Mouse (Mus musculus): ENCODE results near the gene Fbxl8.
"Not testable (repeated sequence)": the region's sequence is repeated elsewhere in the genome, so short reads cannot be mapped to it uniquely, and the experiment has no call there.

Fbxl8 gene

GRCm38 (mm10) chr8:105282239-105282638 is 17.8 kb downstream of the Fbxl8 start:
- no peak for DNase-seq (ENCODE audit: low spot score)

- peak; percentile 74 for DNase-seq (ENCODE audit: low spot score)
Measured at GRCm38 (mm10) chr8:105283074-105283473, 18.6 kb downstream of the Fbxl8 start.

GRCm38 (mm10) chr8:105285514-105285913 is 21.1 kb downstream of the Fbxl8 start:
- DNase-seq (ENCODE audit: low spot score) = no peak

GRCm38 (mm10) chr8:105286907-105287306 is 22.5 kb downstream of the Fbxl8 start:
- no peak for DNase-seq (ENCODE audit: low spot score)

GRCm38 (mm10) chr8:105288231-105288630 is 23.8 kb downstream of the Fbxl8 start:
- no peak for DNase-seq (ENCODE audit: low spot score)

- DNase-seq (ENCODE audit: low spot score) = peak; percentile 98
Measured at GRCm38 (mm10) chr8:105288958-105289732, 24.7 kb downstream of the Fbxl8 start.

GRCm38 (mm10) chr8:105289805-105290460 is 25.5 kb downstream of the Fbxl8 start, which contains the start of gene 4931428F04Rik:
Gene 4931428F04Rik (minus strand): TSS chr8:105289864.
- peak; percentile 75 for DNase-seq (ENCODE audit: low spot score)

GRCm38 (mm10) chr8:105290554-105291314 is 26.3 kb downstream of the Fbxl8 start:
- peak; percentile 99 for DNase-seq (ENCODE audit: low spot score)

- peak; percentile 39 for DNase-seq (ENCODE audit: low spot score)
Measured at GRCm38 (mm10) chr8:105291364-105291763, 26.9 kb downstream of the Fbxl8 start.

- DNase-seq (ENCODE audit: low spot score) = not testable (repeated sequence)
Measured at GRCm38 (mm10) chr8:105291802-105292201, 27.4 kb downstream of the Fbxl8 start.

- DNase-seq (ENCODE audit: low spot score) = no peak
Measured at GRCm38 (mm10) chr8:105292471-105292870, 28.0 kb downstream of the Fbxl8 start.

- peak; percentile 47 for DNase-seq (ENCODE audit: low spot score)
Measured at GRCm38 (mm10) chr8:105293405-105293804, 29.0 kb downstream of the Fbxl8 start.

- DNase-seq (ENCODE audit: low spot score) = no peak
Measured at GRCm38 (mm10) chr8:105294776-105295175, 30.3 kb downstream of the Fbxl8 start.

GRCm38 (mm10) chr8:105295256-105295655 is 30.8 kb downstream of the Fbxl8 start:
- no peak for DNase-seq (ENCODE audit: low spot score)

GRCm38 (mm10) chr8:105295895-105296573 is 31.6 kb downstream of the Fbxl8 start, which contains the start of gene Exoc3l:
Gene Exoc3l (minus strand): TSS chr8:105296101.
- DNase-seq (ENCODE audit: low spot score) = peak; percentile 76

- peak; percentile 89 for DNase-seq (ENCODE audit: low spot score)
Measured at GRCm38 (mm10) chr8:105297511-105298192, 33.2 kb downstream of the Fbxl8 start, which contains the start of gene E2f4. Gene E2f4 (plus strand): TSS chr8:105297663.

GRCm38 (mm10) chr8:105298351-105299252 is 34.2 kb downstream of the Fbxl8 start:
- no peak for DNase-seq (ENCODE audit: low spot score)

- DNase-seq (ENCODE audit: low spot score) = no peak
Measured at GRCm38 (mm10) chr8:105299962-105300361, 35.5 kb downstream of the Fbxl8 start.

GRCm38 (mm10) chr8:105303396-105303795 is 38.9 kb downstream of the Fbxl8 start:
- DNase-seq (ENCODE audit: low spot score) = no peak

- DNase-seq (ENCODE audit: low spot score) = no peak
Measured at GRCm38 (mm10) chr8:105303874-105304273, 39.4 kb downstream of the Fbxl8 start.

Data from testis, postnatal 10 days (tissue).